Mouse (Mus musculus) lung, postnatal 0 days (tissue): ENCODE measurements around the gene Olfr1448. TPM values are rescaled to one million over a fixed set of nuclear protein-coding genes. Genes with fewer than 3 reads are reported as not detected.
"Not testable (repeated sequence)": the region's sequence is repeated elsewhere in the genome, so short reads cannot be mapped to it uniquely, and the experiment has no call there.

Experiments
- ATAC-seq: fragments of 200-750 bp; cut with Nextera tagmentation; 2 replicates; pipeline ENCODE4 v1.8.0; 2017; ENCODE audit warnings: moderate library complexity
- DNase-seq: peaks from one replicate; pipeline ENCODE4 v3.0.0-alpha.2; 2016; ENCODE audit warnings: low spot score
- H3K27ac ChIP-seq: fragments of 300-500 bp; sonication (generic); 2 replicates; pipeline ENCODE4 v1.5.1; 2014; ENCODE audit warnings: antibody characterized with exemption, mild to moderate bottlenecking, low read length, mixed read lengths
- H3K27me3 ChIP-seq: fragments of 300-500 bp; sonication (generic); replicated peaks from 2 replicates; pipeline ENCODE4 v1.6.1; 2014; ENCODE audit warnings: low read length, mixed read lengths; ENCODE audit not compliant: insufficient read depth
- H3K36me3 ChIP-seq: fragments of 300-500 bp; sonication (generic); 2 replicates; pipeline ENCODE4 v1.6.1; 2014; ENCODE audit warnings: low read length, mixed read lengths; ENCODE audit not compliant: insufficient read depth
- H3K4me1 ChIP-seq: fragments of 300-500 bp; sonication (generic); 2 replicates; pipeline ENCODE4 v1.6.1; 2014; ENCODE audit warnings: antibody characterized with exemption, low read depth, low read length, mixed read lengths; ENCODE audit not compliant: insufficient read depth
- H3K4me2 ChIP-seq: fragments of 300-500 bp; sonication (generic); replicated peaks from 2 replicates; pipeline ENCODE4 v1.6.1; 2014; ENCODE audit warnings: low read depth, mild to moderate bottlenecking, low read length, moderate library complexity, mixed read lengths
- H3K4me3 ChIP-seq: fragments of 300-500 bp; sonication (generic); 2 replicates; pipeline ENCODE4 v1.5.1; 2014; ENCODE audit warnings: low read depth, low read length
- H3K9ac ChIP-seq: fragments of 300-500 bp; sonication (generic); replicated peaks from 2 replicates; pipeline ENCODE4 v1.6.1; 2014; ENCODE audit warnings: low read depth, mild to moderate bottlenecking
- H3K9me3 ChIP-seq: fragments of 300-500 bp; sonication (generic); 2 replicates; pipeline ENCODE4 v1.6.1; 2016; ENCODE audit warnings: low read length, mixed read lengths
- CTCF ChIP-seq: IDR thresholded peaks from 2 replicates; pipeline ENCODE4 v1.5.1; 2016; ENCODE audit warnings: antibody characterized with exemption, mild to moderate bottlenecking
- EP300 ChIP-seq: IDR thresholded peaks from 2 replicates; pipeline ENCODE4 v1.6.1; 2016; ENCODE audit warnings: antibody characterized with exemption, mild to moderate bottlenecking, control low read depth
- WGBS: fragments of 180-500 bp; shearing (Covaris S2); extraction: QIAGEN DNeasy Blood & Tissue Kit; methylation state at CpG from one replicate; pipeline ENCODE4 v1.1.7; 2014; 5-methylcytosine and 5-hydroxymethylcytosine counted together
- polyA plus RNA-seq: library from polyadenylated mRNA; unstranded; fragments of >200 nt; fragmentation: Nextera tagmentation; extraction: Ambion mirVana; gene quantifications from 2 replicates; pipeline ENCODE4 v1.2.1, GENCODE M21; 2015

Olfr1448 gene
- polyA plus RNA-seq: not detected in 2 replicates

DNA sequence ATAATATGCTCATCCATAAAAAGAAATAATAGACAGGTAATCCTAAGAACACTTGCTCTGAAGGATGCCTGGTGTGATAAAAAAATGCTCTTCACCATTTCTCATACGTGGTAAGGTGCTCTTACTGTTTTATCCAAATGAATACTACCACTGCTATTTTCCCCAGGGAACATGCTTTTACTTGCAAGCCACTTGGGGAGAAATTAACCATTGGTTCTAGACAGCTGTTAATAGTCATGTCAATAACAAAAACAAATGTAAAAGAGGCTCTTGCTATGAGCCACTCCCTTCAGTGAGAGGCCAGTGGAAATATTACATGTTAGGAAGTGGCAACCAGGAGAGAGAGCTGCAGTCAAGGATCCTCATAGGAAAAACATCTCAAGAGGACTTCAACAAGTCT is at the start of gene Olfr1448:
Olfr1448 (minus strand) TSS at position 101 of the 400 bp plus-strand sequence.
- no peak within 1 kb of the TSS for H3K4me3 ChIP-seq
- H3K4me1 ChIP-seq: no peaks in the 10 kb centered on the region
- no peak for TF ChIP-seq CTCF
- no peak for TF ChIP-seq EP300
- DNase-seq: no peak
- H3K27ac ChIP-seq: no peak within 1 kb of the TSS
- ATAC-seq: no peak
- H3K36me3 ChIP-seq: no peaks in the 10 kb centered on the region
- H3K27me3 ChIP-seq: no peaks in the 10 kb centered on the region
- H3K9me3 ChIP-seq: no peaks in the 10 kb centered on the region
- WGBS: 66% methylated on average over 1 of the region's 1 CpGs
- no peak within 1 kb of the TSS for H3K9ac ChIP-seq
- H3K4me2 ChIP-seq: no peak within 1 kb of the TSS

GRCm38 (mm10) chr19:12970082-12970481 is 45.9 kb upstream of the Olfr1448 start:
- H3K4me1 ChIP-seq, H3K27ac ChIP-seq, H3K9me3 ChIP-seq, H3K36me3 ChIP-seq, H3K27me3 ChIP-seq, DNase-seq, H3K4me2 ChIP-seq, H3K9ac ChIP-seq, ATAC-seq, H3K4me3 ChIP-seq: not testable (repeated sequence)
- 71% methylated on average over 5 of the region's 5 CpGs for WGBS

DNA sequence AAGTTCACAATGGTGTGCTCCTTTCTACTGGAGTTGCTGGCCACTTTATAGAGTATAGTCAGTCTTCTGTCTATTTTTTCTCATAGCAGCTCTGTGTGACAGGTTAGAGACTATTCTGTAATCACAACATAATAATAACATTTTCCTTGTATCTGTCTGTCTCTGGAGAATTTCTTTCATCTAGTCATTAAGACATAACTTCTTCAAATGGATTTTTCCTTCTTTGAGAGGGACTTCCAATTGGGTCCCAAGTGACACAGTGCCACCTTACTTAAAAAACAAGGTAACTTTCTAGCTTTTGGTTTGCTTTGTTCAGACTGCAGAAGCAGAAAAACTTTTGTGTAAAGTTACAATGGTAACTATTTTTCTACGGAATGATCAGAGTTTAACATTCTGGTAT is 25.7 kb upstream of the Olfr1448 start, which contains the start of gene Olfr1450:
Olfr1450 (plus strand) TSS at position 301 of the 400 bp plus-strand sequence.
- no peaks in the 10 kb centered on the region for H3K27me3 ChIP-seq
- no peak for TF ChIP-seq EP300
- TF ChIP-seq CTCF: no peak
- no peak for ATAC-seq
- 87% methylated on average over 1 of the region's 1 CpGs for WGBS
- no peak within 1 kb of the TSS for H3K4me2 ChIP-seq
- H3K27ac ChIP-seq: no peak within 1 kb of the TSS
- H3K9ac ChIP-seq: no peak within 1 kb of the TSS
- no peaks in the 10 kb centered on the region for H3K36me3 ChIP-seq
- H3K9me3 ChIP-seq: no peaks in the 10 kb centered on the region
- no peak within 1 kb of the TSS for H3K4me3 ChIP-seq
- DNase-seq: no peak
- no peaks in the 10 kb centered on the region for H3K4me1 ChIP-seq

DNA sequence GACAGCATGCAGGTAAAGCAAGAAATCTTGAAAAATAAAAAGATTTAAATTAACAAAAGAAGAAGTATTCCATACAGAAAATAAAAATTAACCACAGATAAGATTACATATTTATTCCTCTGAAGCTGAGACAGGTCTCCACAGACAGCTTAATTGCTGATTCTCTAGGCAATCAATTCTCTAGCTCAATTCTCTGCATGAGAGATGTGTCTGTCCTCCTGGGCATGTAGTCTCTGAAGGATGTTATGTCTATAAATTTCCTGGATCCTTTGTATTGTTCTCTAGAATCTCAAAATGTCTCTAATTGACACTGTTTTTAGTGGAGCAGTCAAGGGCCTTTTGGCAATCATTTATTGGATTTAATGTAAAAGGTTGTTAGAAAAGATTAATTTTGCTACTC is 6.3 kb upstream of the Olfr1448 start, which contains the start of gene Olfr1449:
Olfr1449 (plus strand) TSS at position 301 of the 400 bp plus-strand sequence.
- Histone ChIP-seq H3K27me3 (no peaks in the 10 kb centered on the region), H3K36me3 (no peaks in the 10 kb centered on the region), H3K27ac (no peak within 1 kb of the TSS), H3K4me3 (no peak within 1 kb of the TSS), H3K4me1 (no peaks in the 10 kb centered on the region), H3K9ac (no peak within 1 kb of the TSS), H3K9me3 (no peaks in the 10 kb centered on the region), H3K4me2 (no peak within 1 kb of the TSS)
- ATAC-seq (no peak), DNase-seq (no peak)
- TF ChIP-seq CTCF (no peak), EP300 (no peak)

- H3K4me1 ChIP-seq: no peaks in the 10 kb centered on the region
- no peak within 1 kb of the TSS for H3K9ac ChIP-seq
- 80% methylated on average over 1 of the region's 1 CpGs for WGBS
- no peak for DNase-seq
- no peaks in the 10 kb centered on the region for H3K27me3 ChIP-seq
- no peak within 1 kb of the TSS for H3K4me3 ChIP-seq
- H3K36me3 ChIP-seq: no peaks in the 10 kb centered on the region
- TF ChIP-seq CTCF: no peak
- TF ChIP-seq EP300: no peak
- no peak within 1 kb of the TSS for H3K4me2 ChIP-seq
- no peak for ATAC-seq
- H3K9me3 ChIP-seq: no peaks in the 10 kb centered on the region
- no peak within 1 kb of the TSS for H3K27ac ChIP-seq
These were observed 20.6 kb downstream of the Olfr1448 start, which contains the start of gene Olfr1447 for GRCm38 (mm10) chr19:12903643-12904042. Olfr1447 (minus strand) TSS chr19:12903743.

DNA sequence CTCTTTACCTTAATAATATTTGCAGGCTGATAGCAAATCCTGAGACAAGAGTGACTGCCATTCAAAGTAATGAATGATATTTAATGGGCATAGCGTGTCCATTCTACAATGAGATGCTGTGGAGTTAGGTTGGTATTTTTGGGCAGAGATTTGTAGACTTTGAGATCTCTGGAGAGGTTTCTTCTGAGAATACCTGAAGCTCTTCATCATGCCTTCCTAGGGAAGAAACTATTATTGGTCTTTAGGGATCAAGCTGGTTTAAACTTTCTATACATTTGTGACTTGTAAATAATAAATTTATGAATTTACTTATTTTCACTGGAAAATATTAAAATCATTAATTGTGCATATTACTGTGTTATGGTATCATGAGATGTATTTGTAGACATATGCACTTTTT is 30.8 kb downstream of the Olfr1448 start, which contains the start of gene Olfr1446:
Olfr1446 (minus strand) TSS at position 101 of the 400 bp plus-strand sequence.
- 74% methylated on average over 1 of the region's 1 CpGs for WGBS
- Histone ChIP-seq H3K27me3 (no peaks in the 10 kb centered on the region), H3K27ac (no peak within 1 kb of the TSS), H3K9ac (no peak within 1 kb of the TSS), H3K4me1 (no peaks in the 10 kb centered on the region), H3K4me2 (no peak within 1 kb of the TSS), H3K9me3 (no peaks in the 10 kb centered on the region), H3K36me3 (no peaks in the 10 kb centered on the region), H3K4me3 (no peak within 1 kb of the TSS)
- TF ChIP-seq EP300: no peak
- TF ChIP-seq CTCF: no peak
- no peak for DNase-seq
- ATAC-seq: no peak

DNA sequence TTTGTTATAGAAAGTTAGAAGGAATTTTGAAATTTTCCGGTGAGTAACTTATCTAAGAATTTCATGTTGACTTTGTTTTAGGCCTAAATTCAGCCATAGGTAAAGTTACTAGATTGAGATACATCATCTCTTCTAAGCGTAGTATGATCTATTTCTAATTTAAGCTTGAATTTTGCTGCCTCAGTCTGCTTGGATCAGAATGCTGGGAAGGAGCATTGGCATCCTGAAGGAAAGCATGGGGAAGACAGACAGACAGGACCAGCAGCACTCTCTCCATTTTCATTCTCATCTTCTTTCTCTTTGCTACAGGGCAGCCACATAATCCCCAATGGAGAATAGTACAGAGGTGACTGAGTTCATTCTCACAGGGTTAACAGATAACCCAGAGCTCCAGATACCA is 40.7 kb downstream of the Olfr1448 start, which contains the start of gene Olfr1445:
Olfr1445 (plus strand) TSS at position 301 of the 400 bp plus-strand sequence.
- ATAC-seq (no peak), DNase-seq (no peak)
- TF ChIP-seq CTCF: no peak
- TF ChIP-seq EP300: no peak
- Histone ChIP-seq H3K9ac (no peak within 1 kb of the TSS), H3K27ac (no peak within 1 kb of the TSS), H3K4me2 (no peak within 1 kb of the TSS), H3K4me1 (no peaks in the 10 kb centered on the region), H3K27me3 (no peaks in the 10 kb centered on the region), H3K9me3 (no peaks in the 10 kb centered on the region), H3K36me3 (no peaks in the 10 kb centered on the region), H3K4me3 (no peak within 1 kb of the TSS)
- 75% methylated on average over 2 of the region's 2 CpGs for WGBS

Other genes starting within 250 kb of the Olfr1448 start
- not detected in 2 replicates for gene Olfr1443, start 246.3 kb downstream of the Olfr1448 start, polyA plus RNA-seq
- not detected in 2 replicates for gene Keg1, start 228.6 kb downstream of the Olfr1448 start, polyA plus RNA-seq
- gene Cntf, start 158.8 kb downstream of the Olfr1448 start, polyA plus RNA-seq: 0.91 and 0.93 TPM in 2 replicates
- gene Zfp91, start 128.3 kb downstream of the Olfr1448 start, polyA plus RNA-seq: 12.0 and 12.6 TPM in 2 replicates
- gene Lpxn, start 128.2 kb downstream of the Olfr1448 start, polyA plus RNA-seq: 2.9 and 3.7 TPM in 2 replicates
- gene Gm5244, start 77.7 kb downstream of the Olfr1448 start, polyA plus RNA-seq: not detected in 2 replicates
- gene Olfr1444, start 67.1 kb downstream of the Olfr1448 start, polyA plus RNA-seq: not detected in 2 replicates
- not detected in 2 replicates for gene Olfr1445, start 40.6 kb downstream of the Olfr1448 start, polyA plus RNA-seq
- not detected in 2 replicates for gene Olfr1446, start 30.9 kb downstream of the Olfr1448 start, polyA plus RNA-seq
- gene Olfr1447, start 20.7 kb downstream of the Olfr1448 start, polyA plus RNA-seq: not detected in 2 replicates
- not detected in 2 replicates for gene Olfr1449, start 6.4 kb upstream of the Olfr1448 start, polyA plus RNA-seq
- gene Olfr1450, start 25.8 kb upstream of the Olfr1448 start, polyA plus RNA-seq: not detected in 2 replicates
- gene Olfr1451, start 70.6 kb upstream of the Olfr1448 start, polyA plus RNA-seq: not detected in 2 replicates
- not detected in 2 replicates for gene Olfr1453, start 103.9 kb upstream of the Olfr1448 start, polyA plus RNA-seq
- gene Olfr1454, start 136.2 kb upstream of the Olfr1448 start, polyA plus RNA-seq: not detected in 2 replicates
- gene Olfr1457, start 173.5 kb upstream of the Olfr1448 start, polyA plus RNA-seq: not detected in 2 replicates
- not detected in 2 replicates for gene Olfr1458, start 182.4 kb upstream of the Olfr1448 start, polyA plus RNA-seq
- gene Olfr1459, start 225.1 kb upstream of the Olfr1448 start, polyA plus RNA-seq: not detected in 2 replicates
- gene Olfr1461, start 238.6 kb upstream of the Olfr1448 start, polyA plus RNA-seq: not detected in 2 replicates